Mouse (Mus musculus) layer of hippocampus, adult 11-12 months (tissue): Measurements from ENCODE around the gene Slco4a1.

Experiments
- DNase-seq: peaks from one replicate; pipeline ENCODE4 v3.0.0; 2022; ENCODE audit warnings: low spot score

Gene Slco4a1

GRCm38 (mm10) chr2:180455723-180456698, at the start of gene Slco4a1:
Slco4a1 (plus strand) TSS chr2:180456245.
- DNase-seq: peak; percentile 65

GRCm38 (mm10) chr2:180408410-180408809, 47.6 kb upstream of the Slco4a1 start:
- DNase-seq: no peak

GRCm38 (mm10) chr2:180410432-180410831, 45.6 kb upstream of the Slco4a1 start:
- no peak for DNase-seq

GRCm38 (mm10) chr2:180411013-180411412, 45.0 kb upstream of the Slco4a1 start:
- no peak for DNase-seq

GRCm38 (mm10) chr2:180415627-180416026, 40.4 kb upstream of the Slco4a1 start:
- no peak for DNase-seq

- DNase-seq: no peak
Observed at GRCm38 (mm10) chr2:180417731-180418130, 38.3 kb upstream of the Slco4a1 start.

GRCm38 (mm10) chr2:180420641-180421040, 35.4 kb upstream of the Slco4a1 start:
- DNase-seq: no peak

GRCm38 (mm10) chr2:180425115-180425514, 30.9 kb upstream of the Slco4a1 start:
- DNase-seq: no peak

- peak; percentile 79 for DNase-seq
Observed at GRCm38 (mm10) chr2:180427073-180427472, 29.0 kb upstream of the Slco4a1 start.

GRCm38 (mm10) chr2:180428331-180428730, 27.7 kb upstream of the Slco4a1 start:
- DNase-seq: peak; percentile 25

- no peak for DNase-seq
Observed at GRCm38 (mm10) chr2:180430648-180431047, 25.4 kb upstream of the Slco4a1 start.

- DNase-seq: peak; percentile 86
Observed at GRCm38 (mm10) chr2:180432042-180432668, 23.9 kb upstream of the Slco4a1 start.

- DNase-seq: no peak
Observed at GRCm38 (mm10) chr2:180432751-180433150, 23.3 kb upstream of the Slco4a1 start.

- DNase-seq: no peak
Observed at GRCm38 (mm10) chr2:180433350-180433749, 22.7 kb upstream of the Slco4a1 start.

GRCm38 (mm10) chr2:180435341-180435926, 20.6 kb upstream of the Slco4a1 start:
- no peak for DNase-seq

- no peak for DNase-seq
Observed at GRCm38 (mm10) chr2:180437149-180437864, 18.7 kb upstream of the Slco4a1 start.

GRCm38 (mm10) chr2:180439791-180440190, 16.3 kb upstream of the Slco4a1 start:
- no peak for DNase-seq

GRCm38 (mm10) chr2:180440596-180441332, 15.3 kb upstream of the Slco4a1 start:
- no peak for DNase-seq

GRCm38 (mm10) chr2:180442061-180442460, 14.0 kb upstream of the Slco4a1 start:
- no peak for DNase-seq

- DNase-seq: no peak
Observed at GRCm38 (mm10) chr2:180443861-180444260, 12.2 kb upstream of the Slco4a1 start.
